Mouse (Mus musculus): Measurements from ENCODE around the gene Azin2. TPM values are rescaled to one million over a fixed set of nuclear protein-coding genes. Genes with fewer than 3 reads are reported as not detected.

Azin2 gene
- polyA plus RNA-seq, 1 experiment from 2014 or later, result 14.9 TPM

GRCm38 (mm10) chr4:128971065-128971694, 8.9 kb upstream of the Azin2 start:
- Histone ChIP-seq H3K27ac (replicated peaks; ENCODE audit: low read depth, low read length) (no peak overlapping the region), H3K4me3 (ENCODE audit: low read depth, low read length) (no peak overlapping the region), H3K27me3 (ENCODE audit: control insufficient read depth, insufficient read depth, low read length) (no peaks in the 10 kb centered on the region), H3K9ac (ENCODE audit: low read length) (no peak overlapping the region), H3K9me3 (ENCODE audit: control insufficient read depth, low read length) (no peaks in the 10 kb centered on the region), H3K36me3 (ENCODE audit: control insufficient read depth, insufficient read depth, low read length) (no peaks in the 10 kb centered on the region), H3K4me1 (ENCODE audit: control insufficient read depth, insufficient read depth, low read length) (no peaks in the 10 kb centered on the region), H3K4me2 (ENCODE audit: low read depth, severe bottlenecking) (no peak overlapping the region)
- whole genome bisulfite sequencing, result 44% methylated on average over 14 of the region's 14 CpGs
- ATAC-seq (ENCODE audit: insufficient number of reproducible peaks, low FRiP score, low TSS enrichment, low read depth) (no peak), DNase-seq (ENCODE audit: low spot score) (peak; percentile 89)

- Histone ChIP-seq H3K4me2 (ENCODE audit: low read depth, severe bottlenecking) (no peak overlapping the region), H3K4me3 (ENCODE audit: low read depth, low read length) (no peak overlapping the region), H3K4me1 (ENCODE audit: control insufficient read depth, insufficient read depth, low read length) (no peaks in the 10 kb centered on the region), H3K27ac (replicated peaks; ENCODE audit: low read depth, low read length) (no peak overlapping the region), H3K9ac (ENCODE audit: low read length) (no peak overlapping the region), H3K27me3 (ENCODE audit: control insufficient read depth, insufficient read depth, low read length) (no peaks in the 10 kb centered on the region), H3K36me3 (ENCODE audit: control insufficient read depth, insufficient read depth, low read length) (no peaks in the 10 kb centered on the region), H3K9me3 (ENCODE audit: control insufficient read depth, low read length) (no peaks in the 10 kb centered on the region)
- 77% methylated on average over 7 of the region's 8 CpGs for WGBS
- ATAC-seq (ENCODE audit: insufficient number of reproducible peaks, low FRiP score, low TSS enrichment, low read depth), result no peak
- no peak for DNase-seq (ENCODE audit: low spot score)
These were observed 8.2 kb upstream of the Azin2 start for GRCm38 (mm10) chr4:128970417-128970807.

GRCm38 (mm10) chr4:128969607-128970416, 7.6 kb upstream of the Azin2 start:
- no peak for DNase-seq (ENCODE audit: low spot score)
- Histone ChIP-seq H3K4me1 (ENCODE audit: control insufficient read depth, insufficient read depth, low read length) (no peaks in the 10 kb centered on the region), H3K9me3 (ENCODE audit: control insufficient read depth, low read length) (no peaks in the 10 kb centered on the region), H3K4me2 (ENCODE audit: low read depth, severe bottlenecking) (no peak overlapping the region), H3K36me3 (ENCODE audit: control insufficient read depth, insufficient read depth, low read length) (no peaks in the 10 kb centered on the region), H3K27ac (replicated peaks; ENCODE audit: low read depth, low read length) (no peak overlapping the region), H3K27me3 (ENCODE audit: control insufficient read depth, insufficient read depth, low read length) (no peaks in the 10 kb centered on the region), H3K9ac (ENCODE audit: low read length) (no peak overlapping the region), H3K4me3 (ENCODE audit: low read depth, low read length) (no peak overlapping the region)
- 60% methylated on average over 18 of the region's 18 CpGs for WGBS
- no peak for ATAC-seq (ENCODE audit: insufficient number of reproducible peaks, low FRiP score, low TSS enrichment, low read depth)

- Histone ChIP-seq H3K4me1 (ENCODE audit: control insufficient read depth, insufficient read depth, low read length) (no peaks in the 10 kb centered on the region), H3K9me3 (ENCODE audit: control insufficient read depth, low read length) (no peaks in the 10 kb centered on the region), H3K36me3 (ENCODE audit: control insufficient read depth, insufficient read depth, low read length) (no peaks in the 10 kb centered on the region), H3K9ac (ENCODE audit: low read length) (no peak overlapping the region), H3K27me3 (ENCODE audit: control insufficient read depth, insufficient read depth, low read length) (no peaks in the 10 kb centered on the region), H3K4me3 (ENCODE audit: low read depth, low read length) (no peak overlapping the region), H3K4me2 (ENCODE audit: low read depth, severe bottlenecking) (no peak overlapping the region), H3K27ac (replicated peaks; ENCODE audit: low read depth, low read length) (no peak overlapping the region)
- DNase-seq (ENCODE audit: low spot score) (no peak), ATAC-seq (ENCODE audit: insufficient number of reproducible peaks, low FRiP score, low TSS enrichment, low read depth) (no peak)
- 75% methylated on average over 5 of the region's 5 CpGs for WGBS
These were observed 6.8 kb upstream of the Azin2 start for GRCm38 (mm10) chr4:128969081-128969480.

GRCm38 (mm10) chr4:128966751-128967150, 4.5 kb upstream of the Azin2 start:
- no peak overlapping the region for H3K4me3 ChIP-seq (ENCODE audit: low read depth, low read length)
- 46% methylated on average over 7 of the region's 7 CpGs for WGBS
- H3K4me1 ChIP-seq (ENCODE audit: control insufficient read depth, insufficient read depth, low read length), result no peaks in the 10 kb centered on the region
- no peaks in the 10 kb centered on the region for H3K27me3 ChIP-seq (ENCODE audit: control insufficient read depth, insufficient read depth, low read length)
- DNase-seq (ENCODE audit: low spot score), result no peak
- no peak overlapping the region for H3K9ac ChIP-seq (ENCODE audit: low read length)
- H3K27ac ChIP-seq (replicated peaks; ENCODE audit: low read depth, low read length), result no peak overlapping the region
- no peaks in the 10 kb centered on the region for H3K9me3 ChIP-seq (ENCODE audit: control insufficient read depth, low read length)
- no peaks in the 10 kb centered on the region for H3K36me3 ChIP-seq (ENCODE audit: control insufficient read depth, insufficient read depth, low read length)
- no peak overlapping the region for H3K4me2 ChIP-seq (ENCODE audit: low read depth, severe bottlenecking)
- no peak for ATAC-seq (ENCODE audit: insufficient number of reproducible peaks, low FRiP score, low TSS enrichment, low read depth)

- Histone ChIP-seq H3K36me3 (ENCODE audit: control insufficient read depth, insufficient read depth, low read length) (no peaks in the 10 kb centered on the region), H3K9me3 (ENCODE audit: control insufficient read depth, low read length) (no peaks in the 10 kb centered on the region), H3K27me3 (ENCODE audit: control insufficient read depth, insufficient read depth, low read length) (no peaks in the 10 kb centered on the region), H3K4me1 (ENCODE audit: control insufficient read depth, insufficient read depth, low read length) (peaks cover 7% of the 10 kb centered on the region), H3K4me3 (ENCODE audit: low read depth, low read length) (peak overlapping the region; percentile 76), H3K27ac (replicated peaks; ENCODE audit: low read depth, low read length) (no peak overlapping the region), H3K4me2 (ENCODE audit: low read depth, severe bottlenecking) (peak overlapping the region; percentile 93), H3K9ac (ENCODE audit: low read length) (peak overlapping the region; percentile 78)
- WGBS, result 11% methylated on average over 9 of the region's 9 CpGs
- no peak for DNase-seq (ENCODE audit: low spot score)
- no peak for ATAC-seq (ENCODE audit: insufficient number of reproducible peaks, low FRiP score, low TSS enrichment, low read depth)
These were observed 666 bp upstream of the Azin2 start for GRCm38 (mm10) chr4:128962926-128963290.

DNA sequence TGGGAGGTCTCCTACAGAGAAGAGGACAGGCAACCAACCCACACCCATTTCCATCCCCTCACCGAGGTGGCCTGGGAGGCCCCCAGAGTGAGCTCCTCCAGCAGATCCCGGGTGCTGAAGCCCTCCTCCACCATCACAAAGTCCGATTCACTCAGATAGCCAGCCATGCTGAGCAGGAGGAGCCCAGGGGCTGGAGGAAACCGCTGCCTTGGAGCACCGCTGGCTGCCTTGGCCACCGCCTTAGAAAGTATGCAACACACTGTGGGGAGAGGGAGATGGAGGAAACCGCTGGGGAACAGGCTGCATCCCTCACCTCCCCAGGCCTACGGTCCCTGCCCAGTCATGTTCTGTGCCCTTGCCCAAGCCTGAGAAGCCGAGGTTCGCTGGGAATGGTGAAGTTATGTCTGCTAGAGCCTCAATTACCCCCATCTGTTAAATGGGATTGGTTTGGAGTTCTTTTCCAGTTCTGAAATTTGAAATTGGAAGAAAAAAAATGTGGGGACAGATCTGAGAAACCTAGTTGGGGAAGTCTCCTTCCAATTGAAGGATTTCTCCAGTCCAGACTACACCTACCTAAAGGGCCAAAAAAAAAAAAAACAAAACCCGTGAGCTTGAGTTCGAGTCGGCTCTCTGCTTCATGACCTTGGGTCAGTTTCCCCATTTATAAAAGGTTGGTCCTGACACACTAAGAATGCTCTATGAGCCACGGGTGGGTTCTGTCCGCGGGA, 777 bp downstream of the Azin2 start:
- peak overlapping the region; percentile 93 for H3K4me2 ChIP-seq (ENCODE audit: low read depth, severe bottlenecking)
- H3K4me3 ChIP-seq (ENCODE audit: low read depth, low read length), result peak overlapping the region; percentile 76
- peak overlapping the region; percentile 78 for H3K9ac ChIP-seq (ENCODE audit: low read length)
- no peak for ATAC-seq (ENCODE audit: insufficient number of reproducible peaks, low FRiP score, low TSS enrichment, low read depth)
- H3K27me3 ChIP-seq (ENCODE audit: control insufficient read depth, insufficient read depth, low read length), result no peaks in the 10 kb centered on the region
- H3K36me3 ChIP-seq (ENCODE audit: control insufficient read depth, insufficient read depth, low read length), result no peaks in the 10 kb centered on the region
- WGBS, result 5% methylated on average over 16 of the region's 16 CpGs
- peak; percentile 38 for DNase-seq (ENCODE audit: low spot score)
- H3K27ac ChIP-seq (replicated peaks; ENCODE audit: low read depth, low read length), result no peak overlapping the region
- no peaks in the 10 kb centered on the region for H3K9me3 ChIP-seq (ENCODE audit: control insufficient read depth, low read length)
- H3K4me1 ChIP-seq (ENCODE audit: control insufficient read depth, insufficient read depth, low read length), result peaks cover 7% of the 10 kb centered on the region

- WGBS, result 86% methylated on average over 17 of the region's 17 CpGs
- Histone ChIP-seq H3K4me1 (ENCODE audit: control insufficient read depth, insufficient read depth, low read length) (peaks cover 7% of the 10 kb centered on the region), H3K4me3 (ENCODE audit: low read depth, low read length) (no peak overlapping the region), H3K4me2 (ENCODE audit: low read depth, severe bottlenecking) (no peak overlapping the region), H3K36me3 (ENCODE audit: control insufficient read depth, insufficient read depth, low read length) (no peaks in the 10 kb centered on the region), H3K27ac (replicated peaks; ENCODE audit: low read depth, low read length) (no peak overlapping the region), H3K9ac (ENCODE audit: low read length) (no peak overlapping the region), H3K27me3 (ENCODE audit: control insufficient read depth, insufficient read depth, low read length) (no peaks in the 10 kb centered on the region), H3K9me3 (ENCODE audit: control insufficient read depth, low read length) (no peaks in the 10 kb centered on the region)
- ATAC-seq (ENCODE audit: insufficient number of reproducible peaks, low FRiP score, low TSS enrichment, low read depth) (no peak), DNase-seq (ENCODE audit: low spot score) (no peak)
These were observed 2.6 kb downstream of the Azin2 start for GRCm38 (mm10) chr4:128959676-128960075.

Data from limb, embryonic 11.5 days (tissue).